Mouse (Mus musculus): ENCODE results near the gene Dbndd1.
"Not testable (repeated sequence)": the region's sequence is repeated elsewhere in the genome, so short reads cannot be mapped to it uniquely, and the experiment has no call there.

Gene Dbndd1

DNA sequence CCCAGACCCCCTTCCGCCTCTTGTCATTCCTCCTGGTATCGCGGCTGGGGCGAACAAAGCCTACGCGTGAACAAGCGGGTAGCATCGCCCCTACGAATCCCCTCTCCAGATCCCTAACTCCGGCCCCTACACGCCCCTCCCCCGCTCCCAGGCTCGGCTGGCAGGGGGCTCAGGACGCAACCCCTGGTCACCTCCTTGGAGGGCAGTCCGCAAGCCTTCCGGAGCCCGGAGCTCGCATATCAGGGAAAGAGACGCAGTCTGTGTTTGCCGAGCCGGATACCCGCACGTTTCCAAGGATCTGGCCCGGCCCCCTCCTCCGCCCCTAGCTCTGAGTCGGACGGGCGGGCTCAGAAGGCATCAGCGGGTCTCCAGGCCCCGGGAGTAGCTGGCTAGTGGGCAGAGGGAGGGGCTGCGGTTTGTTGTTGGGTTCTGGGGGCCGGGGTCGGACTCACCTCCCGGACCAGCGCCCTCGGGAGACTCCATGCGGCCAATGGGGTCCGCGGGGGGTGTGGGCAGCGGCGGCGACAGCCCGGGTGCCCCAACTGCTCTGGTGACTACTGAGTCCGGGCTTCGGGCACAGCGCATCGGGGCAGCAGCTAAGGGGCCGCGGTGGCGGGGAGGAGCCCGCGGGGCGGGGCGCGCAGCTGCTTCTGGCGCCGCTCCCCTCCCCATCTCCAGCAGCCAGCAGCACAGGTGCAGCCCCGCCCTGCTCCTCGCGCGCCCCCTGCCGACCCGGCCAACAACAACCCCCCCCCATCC lies at the start of gene Dbndd1:
TSS of gene Dbndd1 (minus strand) at position 683 of the 759 bp plus-strand sequence.
- peak; percentile 85 for DNase-seq (ENCODE audit: extremely low spot score, low spot score)

DNA sequence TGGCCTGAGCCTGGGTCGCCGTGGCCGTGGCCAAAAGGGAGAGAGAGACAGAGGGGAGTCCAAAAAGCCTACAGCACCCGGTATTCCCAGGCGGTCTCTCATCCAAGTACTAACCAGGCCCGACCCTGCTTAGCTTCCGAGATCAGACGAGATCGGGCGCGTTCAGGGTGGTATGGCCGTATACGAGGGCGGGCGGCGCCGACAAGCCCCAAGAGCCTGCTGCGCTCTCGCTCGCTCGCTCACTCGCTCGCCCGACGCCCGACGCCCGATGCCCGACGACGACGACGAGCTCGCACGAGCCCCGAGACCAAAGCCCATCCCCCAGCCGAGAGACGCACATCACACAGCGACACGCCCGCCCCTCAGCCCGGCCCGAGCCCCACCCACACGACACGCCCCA lies 49.0 kb upstream of the Dbndd1 start:
- not testable (repeated sequence) for DNase-seq (ENCODE audit: extremely low spot score, low spot score)

DNA sequence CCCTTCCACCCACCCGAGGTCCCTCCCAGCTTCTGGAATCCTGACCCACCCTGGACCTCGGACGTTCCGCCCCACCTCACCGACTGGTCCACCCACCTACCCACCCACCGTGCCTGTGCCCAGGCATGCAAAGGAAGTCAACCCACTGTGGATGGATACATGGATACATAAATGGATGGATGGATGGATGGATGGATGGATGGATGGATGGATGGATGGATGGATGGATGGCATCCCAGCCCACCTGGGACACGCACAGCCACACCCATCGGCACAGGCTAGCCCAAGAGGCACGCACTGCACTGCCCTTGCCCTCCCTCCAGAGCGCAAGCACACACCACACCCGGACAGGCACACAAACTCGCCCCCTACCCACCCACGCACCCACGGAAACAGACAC lies 22.4 kb upstream of the Dbndd1 start:
- DNase-seq (ENCODE audit: extremely low spot score, low spot score), result not testable (repeated sequence)

DNA sequence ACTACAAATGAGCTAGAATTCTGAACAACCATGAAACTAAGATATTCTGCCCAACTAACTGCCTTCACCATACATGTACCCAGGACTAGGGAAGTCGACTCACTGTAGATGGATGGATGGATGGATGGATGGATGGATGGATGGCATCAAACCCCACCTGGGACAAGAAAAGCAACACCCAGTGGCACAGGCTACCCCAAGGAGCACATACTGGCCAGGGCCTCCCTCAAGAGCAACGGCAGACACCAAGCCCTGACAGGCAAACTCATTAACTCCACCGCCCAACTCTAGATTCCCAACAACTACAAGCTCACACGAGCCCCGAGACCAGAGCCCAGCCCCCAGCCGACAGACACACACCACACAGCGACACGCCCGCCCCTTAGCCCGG lies 21.7 kb upstream of the Dbndd1 start:
- peak; percentile 17 for DNase-seq (ENCODE audit: extremely low spot score, low spot score)

DNA sequence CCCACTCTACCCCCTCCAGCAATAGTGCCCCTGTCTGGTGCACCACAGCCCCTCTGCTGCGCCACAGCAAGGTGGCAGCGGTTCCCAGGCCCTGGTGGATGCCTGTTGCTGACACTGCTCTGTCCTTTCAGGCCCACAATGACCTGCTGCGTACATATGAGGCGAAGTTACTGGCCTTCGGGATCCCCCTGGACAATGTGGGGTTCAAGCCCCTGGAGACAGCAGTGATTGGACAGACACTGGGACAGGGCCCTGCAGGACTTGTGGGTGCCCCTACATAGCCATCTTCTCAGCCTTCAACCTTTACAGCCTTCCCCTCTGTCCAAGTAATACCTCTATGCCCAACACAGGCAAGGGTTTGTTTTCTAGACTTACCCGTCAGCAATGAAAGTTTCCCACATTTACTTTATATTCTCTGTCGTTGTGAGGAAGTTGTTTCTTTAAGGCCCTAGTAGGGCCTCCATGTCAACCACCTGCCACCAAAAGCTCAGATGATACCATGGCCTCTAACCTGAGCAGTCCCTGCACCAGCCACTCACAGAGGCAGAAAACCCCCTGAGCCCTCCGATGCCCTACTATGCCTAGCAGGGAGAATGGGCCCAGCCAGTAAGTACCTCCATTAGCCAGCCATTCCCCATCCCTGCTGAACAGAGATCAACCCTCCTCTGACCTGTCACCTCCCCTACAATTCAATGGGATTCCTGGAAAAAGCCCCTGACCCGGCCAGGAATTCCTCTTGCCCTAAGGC lies 21.2 kb upstream of the Dbndd1 start:
- DNase-seq (ENCODE audit: extremely low spot score, low spot score), result no peak

DNA sequence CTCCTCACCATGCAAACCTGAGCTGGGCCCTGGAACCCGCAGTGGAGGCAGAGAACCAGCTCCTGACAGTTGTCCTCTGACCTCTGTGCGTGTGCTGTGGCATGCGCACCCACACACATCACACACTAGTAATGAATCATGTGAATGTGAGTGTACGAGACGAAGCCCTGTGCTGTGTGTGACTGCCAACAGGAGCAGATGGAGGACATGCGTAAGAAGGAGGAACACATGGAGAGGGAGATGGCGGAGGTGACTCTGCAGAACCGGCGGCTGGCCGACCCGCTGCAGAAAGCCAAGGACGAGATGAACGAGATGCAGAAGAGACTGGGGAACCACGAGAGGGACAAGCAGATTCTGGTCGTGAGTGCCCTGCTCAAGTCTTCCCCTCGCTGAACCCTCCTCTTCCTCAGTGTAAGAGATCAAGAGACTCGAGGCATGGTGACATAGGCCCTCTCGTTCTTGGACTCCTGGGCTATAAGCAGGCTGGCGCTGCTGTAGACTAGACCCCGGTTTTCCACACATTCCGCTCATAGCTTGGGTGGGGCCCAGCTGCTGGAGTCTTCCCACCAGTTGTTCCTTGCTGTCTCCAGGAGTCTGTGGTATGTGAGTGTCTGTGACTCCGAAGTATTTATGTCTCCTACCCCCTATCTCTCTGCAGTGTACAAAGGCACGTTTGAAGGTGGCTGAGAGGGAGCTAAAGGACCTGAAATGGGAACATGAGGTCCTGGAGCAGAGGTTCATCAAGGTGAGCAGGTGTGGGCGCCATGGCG lies 12.6 kb upstream of the Dbndd1 start:
- no peak for DNase-seq (ENCODE audit: extremely low spot score, low spot score)

DNA sequence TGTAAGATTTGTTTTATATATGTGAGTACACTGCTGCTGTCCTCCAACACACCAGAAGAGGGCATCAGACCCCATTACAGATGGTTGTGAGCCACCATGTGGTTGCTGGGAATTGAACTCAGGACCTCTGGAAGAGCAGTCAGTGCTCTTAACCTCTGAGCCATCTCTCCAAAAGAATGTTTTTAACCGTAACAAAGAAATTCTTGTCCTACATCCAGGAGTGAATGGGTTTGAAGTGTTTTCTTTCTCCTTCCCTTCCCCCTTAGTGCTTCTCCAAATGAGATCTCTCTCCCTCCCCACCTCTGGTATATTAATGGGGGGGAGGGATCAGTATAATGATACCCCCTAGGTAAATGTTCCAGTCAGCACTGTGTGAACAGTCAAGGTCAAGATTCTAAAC lies 4.8 kb upstream of the Dbndd1 start:
- DNase-seq (ENCODE audit: extremely low spot score, low spot score), result not testable (repeated sequence)

DNA sequence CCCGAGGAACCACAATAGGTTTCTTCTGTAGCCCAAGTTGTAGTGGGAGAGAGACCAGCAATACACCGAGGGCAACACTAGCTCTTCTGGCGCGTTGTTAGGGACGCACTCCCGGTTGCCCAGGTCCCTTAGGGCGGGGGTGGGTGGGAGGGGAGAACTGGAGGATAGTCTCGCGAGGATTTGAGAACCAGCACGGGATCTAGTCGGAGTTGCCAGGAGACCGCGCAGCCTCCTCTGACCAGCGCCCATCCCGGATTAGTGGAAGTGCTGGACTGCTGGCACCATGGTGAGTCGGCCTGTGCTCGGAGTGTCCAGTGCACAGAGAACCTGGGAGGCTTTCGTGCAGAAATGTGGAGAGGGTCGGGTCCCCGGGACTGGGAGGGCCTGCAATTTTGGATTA lies 3.4 kb upstream of the Dbndd1 start, which contains the start of gene Gas8:
TSS of gene Gas8 (plus strand) at position 168 of the 400 bp plus-strand sequence.
- peak; percentile 92 for DNase-seq (ENCODE audit: extremely low spot score, low spot score)

DNA sequence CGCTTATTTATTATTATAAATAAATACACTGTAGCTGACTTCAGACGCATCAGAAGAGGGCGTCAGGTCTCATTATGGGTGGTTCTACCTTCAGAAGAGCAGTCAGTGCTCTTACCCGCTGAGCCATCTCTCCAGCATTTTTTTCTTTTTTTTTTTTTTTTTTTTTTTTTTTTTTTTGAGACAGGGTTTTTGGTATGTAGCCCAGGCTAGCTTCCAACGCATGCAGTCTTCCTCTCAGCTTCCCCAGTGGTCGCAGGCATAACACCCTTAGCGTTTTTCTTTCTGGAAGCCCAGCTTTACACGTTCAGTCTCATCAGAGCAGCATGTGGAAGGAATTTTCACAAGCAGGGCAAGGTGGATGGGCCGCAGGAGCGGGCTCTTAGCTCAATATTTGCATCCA lies 2.9 kb upstream of the Dbndd1 start:
- DNase-seq (ENCODE audit: extremely low spot score, low spot score), result no peak

DNA sequence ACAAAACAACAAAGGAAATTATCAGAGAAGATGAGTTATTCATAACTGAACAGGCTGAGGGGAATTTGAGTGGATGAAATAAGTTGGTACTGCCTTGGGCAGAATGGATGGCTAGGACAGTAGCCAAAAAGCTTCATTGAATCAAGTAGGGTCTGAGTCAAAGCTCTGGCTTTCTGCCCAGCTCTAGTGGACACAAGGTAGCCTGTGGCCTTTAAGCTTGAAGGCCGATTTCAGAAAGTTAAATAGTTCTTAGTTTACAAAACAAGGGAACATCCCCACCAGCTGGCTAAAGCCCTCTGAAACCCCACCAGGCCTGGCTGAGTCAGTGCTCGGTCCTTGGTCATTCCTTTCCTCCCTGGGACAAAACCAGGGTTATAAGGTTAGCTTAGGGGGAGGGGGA lies 1.3 kb upstream of the Dbndd1 start:
- DNase-seq (ENCODE audit: extremely low spot score, low spot score), result no peak

DNA sequence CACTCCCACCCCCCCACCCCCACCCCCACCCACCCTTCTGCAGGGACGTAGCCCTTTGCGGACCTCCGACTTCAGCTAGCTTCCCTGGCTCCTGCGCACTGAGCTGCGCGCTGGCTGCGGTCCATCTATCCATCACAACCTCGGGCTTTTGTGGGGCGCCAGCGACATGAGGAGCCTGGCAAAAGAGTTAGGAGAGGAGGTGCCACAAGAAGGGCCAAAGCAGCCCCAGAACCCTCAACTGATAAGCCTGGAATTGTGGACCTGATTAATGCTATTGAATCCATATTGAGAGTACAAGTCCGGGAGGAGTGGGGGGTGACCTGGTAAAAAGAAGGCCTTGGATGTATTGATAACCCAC lies 256 bp upstream of the Dbndd1 start:
- DNase-seq (ENCODE audit: extremely low spot score, low spot score), result no peak

DNA sequence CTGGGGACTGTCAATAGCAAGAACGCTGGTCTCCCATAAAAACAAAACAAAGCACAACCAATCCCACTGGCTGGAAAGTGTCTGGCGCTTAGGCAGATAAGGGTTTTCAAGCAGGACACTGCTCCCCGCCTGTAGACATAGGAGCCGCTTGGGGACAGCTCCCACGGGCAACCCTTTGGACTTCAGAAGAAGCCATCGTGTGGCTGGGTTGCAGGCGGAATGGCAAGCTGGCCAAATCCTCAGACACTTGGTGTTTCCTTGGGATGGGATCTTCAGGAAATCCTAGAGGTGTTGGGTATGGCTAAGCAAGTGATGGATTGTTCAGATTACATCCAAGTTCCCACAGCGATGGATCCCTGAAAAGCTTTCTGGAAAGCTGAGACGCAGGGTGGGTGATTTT lies 1.1 kb downstream of the Dbndd1 start:
- DNase-seq (ENCODE audit: extremely low spot score, low spot score), result peak; percentile 36

DNA sequence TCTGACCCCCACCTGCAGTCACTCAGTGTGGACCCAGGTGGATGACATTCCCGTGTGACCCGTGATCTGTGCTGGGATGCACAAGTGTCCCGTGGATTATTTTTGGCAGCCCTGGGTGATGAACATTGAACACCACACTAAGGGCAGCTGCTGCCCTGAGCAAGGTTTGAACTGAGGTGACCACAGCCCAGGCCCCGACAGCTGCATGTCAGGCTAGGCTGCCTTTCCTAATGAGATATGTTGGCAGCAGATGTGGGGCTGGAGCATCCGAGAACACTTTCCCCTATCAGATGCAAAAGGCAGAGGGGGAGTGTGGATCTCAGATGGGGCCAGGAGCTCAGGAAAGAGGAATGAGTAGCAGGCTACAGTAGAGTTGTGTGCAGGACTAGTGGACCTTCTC lies 4.4 kb downstream of the Dbndd1 start:
- DNase-seq (ENCODE audit: extremely low spot score, low spot score), result no peak

DNA sequence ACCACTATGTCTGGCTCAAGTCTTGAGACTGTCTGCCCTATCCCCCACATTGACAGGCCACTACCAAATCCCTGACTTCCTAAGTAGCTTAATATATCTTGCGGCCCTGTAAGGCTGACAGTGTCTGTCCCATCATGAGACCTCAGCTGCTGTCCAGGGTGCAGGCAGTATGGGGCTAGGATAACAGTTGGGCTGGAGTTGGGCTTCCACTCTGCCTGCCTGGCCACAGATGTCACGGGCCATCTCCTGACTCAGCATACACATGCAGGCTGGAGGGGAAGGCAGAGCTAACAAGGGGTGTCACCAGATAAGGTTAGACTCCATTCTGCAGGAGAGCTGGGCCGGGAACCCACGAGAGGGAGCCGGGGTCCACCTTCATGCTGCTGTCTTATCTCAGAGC lies 8.1 kb downstream of the Dbndd1 start:
- no peak for DNase-seq (ENCODE audit: extremely low spot score, low spot score)

DNA sequence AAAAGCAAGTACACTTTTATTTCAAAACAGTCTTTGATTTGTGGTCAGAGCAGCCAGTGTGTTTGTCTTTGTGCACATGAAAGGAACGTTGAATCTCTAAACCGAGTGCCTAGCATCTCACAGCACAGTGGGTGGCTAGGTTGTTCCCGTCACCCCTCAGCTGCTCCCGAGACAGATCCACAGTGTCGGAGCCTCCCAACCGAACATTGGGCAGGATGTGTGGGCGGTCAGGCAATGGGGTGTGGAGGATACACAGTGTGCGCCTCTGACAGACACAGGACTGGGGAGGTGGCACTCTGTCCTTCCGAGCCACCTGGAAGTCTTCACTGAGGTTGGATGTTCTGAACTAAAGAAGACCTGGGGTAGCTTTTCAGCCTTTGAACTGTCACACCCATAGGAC lies 9.6 kb downstream of the Dbndd1 start:
- DNase-seq (ENCODE audit: extremely low spot score, low spot score), result no peak

DNA sequence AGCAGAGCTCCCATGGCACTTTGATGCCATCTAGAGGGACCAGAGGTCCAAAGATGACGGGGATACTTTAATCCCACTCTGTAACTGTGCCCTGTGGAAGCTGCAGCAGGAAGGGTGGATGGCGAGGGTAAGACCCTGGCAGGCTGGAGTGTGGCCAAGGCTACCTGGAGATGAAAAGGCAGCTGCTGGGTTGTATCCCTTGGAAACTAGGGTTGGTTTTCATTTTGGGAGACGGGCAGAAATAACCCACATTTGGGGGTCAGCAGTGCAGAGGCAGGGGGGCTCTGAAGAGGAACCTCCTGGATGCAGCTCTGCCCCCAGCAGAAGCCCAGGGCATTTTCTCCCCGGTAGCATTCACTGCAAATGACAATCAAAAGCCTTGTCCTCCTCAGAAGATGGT lies 10.0 kb downstream of the Dbndd1 start:
- DNase-seq (ENCODE audit: extremely low spot score, low spot score), result no peak

DNA sequence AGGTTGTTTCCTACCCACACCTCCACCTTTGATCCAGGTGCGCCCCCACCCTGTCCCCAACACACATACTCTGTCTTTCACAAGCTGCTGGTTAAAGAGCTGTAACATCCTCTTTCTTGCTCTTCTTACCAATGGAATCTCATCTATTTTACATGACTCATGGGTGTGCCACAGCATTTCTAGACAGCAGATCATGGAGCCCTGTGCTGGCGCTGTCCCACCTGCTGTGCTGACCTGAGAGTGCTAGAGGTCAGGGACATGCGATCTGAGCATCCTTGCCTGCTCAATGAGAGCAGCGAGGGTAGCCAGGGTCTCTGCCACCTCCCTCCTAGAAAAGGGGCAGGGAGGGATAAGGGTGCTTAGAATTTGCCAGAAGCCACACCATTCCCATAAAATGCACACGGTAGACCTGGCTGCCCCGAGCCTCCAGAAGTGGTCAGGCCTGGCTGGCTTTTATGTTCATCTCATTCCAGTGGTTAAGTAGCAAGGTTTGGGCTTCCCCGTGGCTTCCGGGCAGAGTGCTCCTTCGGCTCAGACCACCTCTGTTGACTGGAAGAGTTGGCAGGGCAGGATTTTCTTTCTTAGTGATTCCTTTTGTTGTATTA lies 10.6 kb downstream of the Dbndd1 start:
- DNase-seq (ENCODE audit: extremely low spot score, low spot score), result no peak

DNA sequence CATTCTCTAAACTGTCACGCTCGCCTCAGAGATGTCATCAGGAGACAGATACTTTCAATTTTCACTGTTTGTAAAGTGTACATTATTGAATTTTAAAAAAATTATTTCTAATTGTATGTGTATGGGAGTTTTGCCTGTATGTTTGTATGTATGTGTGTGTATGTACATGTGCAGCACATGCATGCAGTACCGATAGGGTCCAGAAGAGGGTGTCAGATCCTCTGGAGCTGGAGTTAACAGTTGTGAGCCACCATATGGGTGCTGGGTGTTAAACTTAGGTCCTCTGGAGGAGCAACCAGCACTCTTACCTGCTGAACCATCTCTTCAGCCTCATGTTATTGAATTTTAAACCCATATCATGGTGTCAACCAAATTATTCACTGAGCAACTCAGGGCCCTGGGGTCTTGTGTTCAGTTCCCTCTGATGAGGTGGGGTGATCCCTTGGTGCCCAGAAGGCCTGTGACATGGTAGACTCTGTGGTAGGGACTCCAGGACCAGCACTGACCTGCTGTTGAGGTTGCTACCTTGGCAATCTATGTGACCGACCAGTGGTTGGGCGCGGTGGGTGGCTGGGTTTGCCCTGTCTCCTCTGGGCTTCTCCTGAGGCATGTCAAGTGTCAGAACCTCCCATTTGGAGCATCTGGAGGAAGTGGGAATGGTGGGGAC lies 11.3 kb downstream of the Dbndd1 start:
- DNase-seq (ENCODE audit: extremely low spot score, low spot score), result no peak

DNA sequence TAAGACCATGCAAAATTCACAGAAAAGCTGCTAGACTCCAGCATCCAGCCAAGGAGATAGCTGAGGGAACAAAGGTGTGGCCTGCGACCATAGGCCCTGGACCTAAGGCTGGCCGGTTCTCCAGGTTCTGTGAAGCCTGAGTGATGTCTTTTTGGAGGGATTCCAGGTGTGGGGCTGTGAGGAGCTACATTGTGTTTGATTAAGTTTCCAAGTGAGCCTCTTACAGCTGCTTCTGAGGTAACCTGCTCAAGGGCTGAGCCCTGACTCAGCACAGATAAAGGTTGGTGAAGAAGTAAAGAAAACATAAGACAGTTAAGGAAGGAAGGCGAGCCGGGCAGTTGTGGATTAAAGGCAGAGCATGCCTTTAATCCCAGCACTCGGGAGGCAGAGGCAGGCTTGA lies 13.1 kb downstream of the Dbndd1 start:
- DNase-seq (ENCODE audit: extremely low spot score, low spot score), result no peak

DNA sequence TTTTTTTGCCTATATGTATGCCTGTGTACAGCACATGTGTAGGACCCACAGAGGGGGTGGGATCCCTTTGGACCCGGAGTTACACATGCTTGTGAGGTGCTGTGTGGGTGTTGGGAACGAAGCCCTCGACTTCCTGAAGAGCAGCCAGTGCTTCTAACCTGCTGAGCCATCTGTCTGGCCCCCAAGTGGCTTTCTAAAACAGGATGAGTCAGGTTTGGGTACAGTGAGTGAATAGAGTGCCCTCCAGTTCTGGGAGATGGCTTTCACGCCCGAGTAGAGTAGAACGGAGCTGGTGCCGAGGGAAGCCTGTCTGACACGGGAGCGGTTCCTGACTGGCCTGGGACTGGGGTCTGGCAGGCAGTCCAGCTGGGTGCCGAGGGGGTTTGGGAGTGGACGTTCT lies 15.7 kb downstream of the Dbndd1 start:
- DNase-seq (ENCODE audit: extremely low spot score, low spot score), result no peak

DNA sequence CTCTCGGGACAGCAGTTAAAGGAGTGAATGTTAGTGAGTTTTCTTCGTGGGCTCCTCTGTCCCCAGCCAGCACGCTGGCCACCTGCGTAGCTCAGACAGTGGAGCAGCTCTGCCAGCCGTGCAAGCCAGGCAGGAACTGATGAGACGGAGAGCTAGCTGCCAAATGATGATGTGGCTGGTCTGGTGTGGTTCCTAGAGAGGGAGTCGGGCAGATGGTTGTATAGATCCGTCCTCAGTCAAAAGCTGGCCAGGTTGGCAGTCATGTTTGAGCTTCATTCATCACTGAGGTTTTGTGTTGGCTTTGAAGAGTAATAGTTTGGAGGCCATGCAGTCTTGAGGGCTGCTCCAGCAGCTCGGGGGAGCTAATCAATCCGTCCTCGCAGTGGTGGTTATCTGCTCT lies 16.3 kb downstream of the Dbndd1 start:
- DNase-seq (ENCODE audit: extremely low spot score, low spot score), result no peak

Data from neural tube, embryonic 10.5 days (tissue).